Mouse (Mus musculus) limb, embryonic 12.5 days (tissue): ENCODE measurements around the gene Olfr820. TPM values are rescaled to one million over a fixed set of nuclear protein-coding genes. Genes with fewer than 3 reads are reported as not detected.

Experiments
- polyA plus RNA-seq: library from polyadenylated mRNA; unstranded; fragments of >200 nt; fragmentation: Nextera tagmentation; extraction: Ambion mirVana; gene quantifications from 2 replicates; pipeline ENCODE4 v1.2.1, GENCODE M21; 2016

Olfr820 gene
- polyA plus RNA-seq, 1 experiment from 2014 or later = not detected

Other genes starting within 250 kb of the Olfr820 start
- gene Olfr808, start 247.1 kb upstream of the Olfr820 start, polyA plus RNA-seq = not detected in 2 replicates
- not detected in 2 replicates for gene Olfr809, start 238.0 kb upstream of the Olfr820 start, polyA plus RNA-seq
- gene Olfr810, start 217.7 kb upstream of the Olfr820 start, polyA plus RNA-seq = not detected in 2 replicates
- gene Olfr811, start 208.2 kb upstream of the Olfr820 start, polyA plus RNA-seq = not detected in 2 replicates
- not detected in 2 replicates for gene Olfr812, start 166.5 kb upstream of the Olfr820 start, polyA plus RNA-seq
- not detected in 2 replicates for gene Olfr813, start 157.3 kb upstream of the Olfr820 start, polyA plus RNA-seq
- not detected in 2 replicates for gene Olfr814, start 132.8 kb upstream of the Olfr820 start, polyA plus RNA-seq
- gene Olfr815, start 106.8 kb upstream of the Olfr820 start, polyA plus RNA-seq = not detected in 2 replicates
- not detected in 2 replicates for gene Olfr816, start 97.0 kb upstream of the Olfr820 start, polyA plus RNA-seq
- not detected in 2 replicates for gene Olfr818, start 63.5 kb upstream of the Olfr820 start, polyA plus RNA-seq
- gene Olfr819, start 45.4 kb upstream of the Olfr820 start, polyA plus RNA-seq = not detected in 2 replicates
- gene Olfr247, start 36.5 kb upstream of the Olfr820 start, polyA plus RNA-seq = not detected in 2 replicates
- gene Gm10310, start 27.6 kb upstream of the Olfr820 start, polyA plus RNA-seq = not detected in 2 replicates
- gene Olfr821, start 17.7 kb downstream of the Olfr820 start, polyA plus RNA-seq = not detected in 2 replicates
- gene Olfr822, start 58.6 kb downstream of the Olfr820 start, polyA plus RNA-seq = not detected in 2 replicates
- not detected in 2 replicates for gene Olfr823, start 102.8 kb downstream of the Olfr820 start, polyA plus RNA-seq
- not detected in 2 replicates for gene Olfr824, start 117.4 kb downstream of the Olfr820 start, polyA plus RNA-seq
- gene Olfr825, start 154.1 kb downstream of the Olfr820 start, polyA plus RNA-seq = not detected in 2 replicates
- not detected in 2 replicates for gene Olfr826, start 171.6 kb downstream of the Olfr820 start, polyA plus RNA-seq
- gene Olfr827, start 201.8 kb downstream of the Olfr820 start, polyA plus RNA-seq = not detected in 2 replicates